15 mouse cellular contexts compared by ENCODE assay signal in the genomic region with DNA sequence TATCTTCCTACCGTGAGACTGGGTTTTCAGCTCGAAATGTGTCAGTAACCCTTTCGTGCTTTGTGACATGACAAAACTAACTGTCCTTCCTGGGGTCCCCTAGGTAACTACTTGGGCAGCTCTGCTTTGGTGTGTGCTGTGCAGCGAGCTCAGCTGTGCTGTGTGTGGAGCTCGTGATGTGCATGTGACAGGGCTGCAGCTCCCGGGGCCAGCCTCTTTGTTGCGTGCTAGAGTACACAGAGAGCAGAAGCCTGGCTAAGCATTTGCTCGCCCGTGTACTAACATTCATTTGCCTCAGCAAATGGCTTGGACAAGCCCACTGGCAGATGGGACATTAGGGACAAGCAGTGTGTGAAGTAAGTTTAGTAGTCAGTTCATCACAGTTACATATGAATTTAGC. TPM values are rescaled to one million over a fixed set of nuclear protein-coding genes. Genes with fewer than 3 reads are reported as not detected.
A peak's percentile ranks its signal among the peaks of the same experiment; 100 is the strongest.
DNase-seq lines count a peak whose midpoint lies in the region.
"Had no signal": no experiment of that assay in that cellular context is flagged by ENCODE, and none has a peak within 500 bp of the region (broad histone marks: within the 10 kb centered on the region; RNA-seq: fewer than 3 reads in every experiment).

No protein-coding gene starts in this region.

- peak; percentile 82 for DNase-seq in heart, adult 11 months
- DNase-seq in heart, postnatal 25 days (ENCODE audit: low spot score): no peak
- DNase-seq in kidney, postnatal 25 days: peak; percentile 17 to 56
- DNase-seq in kidney, postnatal 4 days: no peak
- peak; percentile 48 for DNase-seq in yolk sac, embryonic 10.5 days (ENCODE audit: low spot score)
- DNase-seq in urinary bladder, postnatal 25 days (ENCODE audit: low spot score): no peak
- DNase-seq: adrenal gland, postnatal 10 days; adrenal gland, postnatal 36 days; B cell, adult 2 months; cerebellum, adult 18-20 months; cerebellum, adult 9-10 months; cerebellum, postnatal 14 days; gastrocnemius, postnatal 10 days; gastrocnemius, postnatal 36 days; heart, postnatal 36 days had no signal

- intact Hi-C loops in heart, postnatal 25 days (cut with DNase I): no loop called here

RNA-seq across cellular contexts. Expression of a gene that starts 9.6 kb away (rescaled TPM):
- 10 to 100 TPM; 24.5 to 28.1 TPM for total RNA-seq in heart, postnatal 25 days (2021)

RNA-seq across cellular contexts. Expression of a gene that starts 39.5 kb away (rescaled TPM):
- total RNA-seq in heart, postnatal 25 days (2021): 1 to 10 TPM; 6.6 to 7.8 TPM

RNA-seq across cellular contexts. Expression of a gene that starts 57.8 kb away (rescaled TPM):
- total RNA-seq in heart, postnatal 25 days (2021): 1 to 10 TPM; 2.2 to 2.8 TPM

Comparison
In these comparisons a context has a peak if more than half of its experiments do, and no peak if none do; other contexts are left out.
1. DNase-seq: peak in heart, adult 11 months (single experiment), kidney, postnatal 25 days (2 of 2) and yolk sac, embryonic 10.5 days (single experiment); none in heart, postnatal 25 days (single experiment), kidney, postnatal 4 days (0 of 2) and urinary bladder, postnatal 25 days (single experiment).